Mouse (Mus musculus) MEL (cell line): Measurements from ENCODE around the gene AC170998.1. TPM values are rescaled to one million over a fixed set of nuclear protein-coding genes. Genes with fewer than 3 reads are reported as not detected.
A peak's percentile ranks its signal among the peaks of the same experiment; 100 is the strongest.

Experiments used
- DNase-seq: peaks from one replicate; pipeline ENCODE4 v3.0.0; 2011; ENCODE audit warnings: low read depth, low spot score
- H3K27ac ChIP-seq: 2 replicates; pipeline ENCODE4 v1.5.1; 2012; ENCODE audit warnings: low read depth, mild to moderate bottlenecking, control low read depth, low read length, moderate library complexity; ENCODE audit not compliant: control insufficient read depth
- H3K27me3 ChIP-seq, 2 experiments: fragments of 150-350 bp in 1 of 2; sonication (generic) in 1 of 2; 2 replicates each; pipeline ENCODE4 v1.6.1; 2012; ENCODE audit warnings: low read length in 2 of 2, mild to moderate bottlenecking in 2 of 2, improper control_type of control experiment in 1 of 2, moderate library complexity in 1 of 2; ENCODE audit not compliant: insufficient read depth in 2 of 2, control insufficient read depth in 1 of 2
- H3K36me3 ChIP-seq, 2 experiments: 2 replicates each; pipeline ENCODE4 v1.6.1; 2012 to 2014; ENCODE audit warnings: low read length in 2 of 2, improper control_type of control experiment in 1 of 2, inconsistent platforms in 1 of 2, mild to moderate bottlenecking in 1 of 2; ENCODE audit not compliant: insufficient read depth in 2 of 2, control insufficient read depth in 1 of 2
- H3K4me1 ChIP-seq, 2 experiments: fragments of 150-350 bp in 1 of 2; sonication (generic) in 1 of 2; 2 replicates each; pipeline ENCODE4 v1.6.1; 2012; ENCODE audit warnings: low read length in 2 of 2, improper control_type of control experiment in 1 of 2, mild to moderate bottlenecking in 1 of 2; ENCODE audit not compliant: insufficient read depth in 2 of 2, control insufficient read depth in 1 of 2
- H3K4me3 ChIP-seq, 2 experiments: fragments of 150-350 bp in 1 of 2; sonication (generic) in 1 of 2; 2 replicates each; pipeline ENCODE4 v1.5.1; 2012; ENCODE audit warnings: low read depth in 2 of 2, low read length in 2 of 2, mild to moderate bottlenecking in 2 of 2, moderate library complexity in 2 of 2, control low read depth in 1 of 2, improper control_type of control experiment in 1 of 2; ENCODE audit not compliant: control insufficient read depth in 1 of 2, insufficient read depth in 1 of 2
- H3K79me2 ChIP-seq: 2 replicates; pipeline ENCODE4 v1.6.1; 2012; ENCODE audit warnings: mild to moderate bottlenecking, low read length, moderate library complexity; ENCODE audit not compliant: control insufficient read depth, poor library complexity, insufficient read depth
- H3K9ac ChIP-seq: 2 replicates; pipeline ENCODE4 v1.6.1; 2012; ENCODE audit warnings: low read depth, mild to moderate bottlenecking, control low read depth, low read length, moderate library complexity; ENCODE audit not compliant: control insufficient read depth, poor library complexity, severe bottlenecking
- H3K9me3 ChIP-seq: fragments of 150-350 bp; sonication (generic); replicated peaks from 2 replicates; pipeline ENCODE4 v1.6.1; 2012; ENCODE audit warnings: mild to moderate bottlenecking, low read length, improper control_type of control experiment, moderate library complexity; ENCODE audit not compliant: insufficient read depth
- CHD1 ChIP-seq: IDR thresholded peaks from 2 replicates; pipeline ENCODE4 v1.6.1; 2012; ENCODE audit warnings: low read depth, mild to moderate bottlenecking, inconsistent platforms, low read length, improper control_type of control experiment
- CTCF ChIP-seq, 3 experiments: IDR thresholded peaks in 2 of 3; conservative IDR thresholded peaks in 1 of 3; 2 replicates each; pipeline ENCODE4 v1.5.1; 2011 to 2012; ENCODE audit warnings: low read length in 3 of 3, low read depth in 2 of 3, mild to moderate bottlenecking in 2 of 3, improper control_type of control experiment in 1 of 3, inconsistent platforms in 1 of 3, mixed read lengths in 1 of 3, moderate library complexity in 1 of 3; ENCODE audit not compliant: control insufficient read depth in 1 of 3, insufficient read depth in 1 of 3, poor library complexity in 1 of 3, severe bottlenecking in 1 of 3
- ELF1 ChIP-seq: IDR thresholded peaks from 2 replicates; pipeline ENCODE4 v1.6.1; 2014; ENCODE audit warnings: low read depth, mild to moderate bottlenecking, inconsistent platforms, low read length, improper control_type of control experiment, moderate library complexity
- GABPA ChIP-seq: IDR thresholded peaks from 2 replicates; pipeline ENCODE4 v1.6.1; 2012; ENCODE audit warnings: low read depth, mild to moderate bottlenecking, inconsistent platforms, low read length, improper control_type of control experiment, moderate library complexity
- HCFC1 ChIP-seq: IDR thresholded peaks from 2 replicates; pipeline ENCODE4 v1.6.1; 2012; ENCODE audit warnings: low read depth, mild to moderate bottlenecking, inconsistent platforms, low read length, improper control_type of control experiment, moderate library complexity
- JUND ChIP-seq: IDR thresholded peaks from 2 replicates; pipeline ENCODE4 v1.6.1; 2011; ENCODE audit warnings: low read depth, mild to moderate bottlenecking, improper control_type of control experiment, low read length
- KAT2A ChIP-seq: conservative IDR thresholded peaks from 2 replicates; pipeline ENCODE4 v1.6.1; 2012; ENCODE audit warnings: low read depth, low read length, improper control_type of control experiment, inconsistent platforms
- MAFK ChIP-seq: IDR thresholded peaks from 2 replicates; pipeline ENCODE4 v1.6.1; 2011; ENCODE audit warnings: low read depth, mild to moderate bottlenecking, low read length, improper control_type of control experiment, borderline replicate concordance
- MAX ChIP-seq: IDR thresholded peaks from 2 replicates; pipeline ENCODE4 v1.6.1; 2011; ENCODE audit warnings: low read length, improper control_type of control experiment
- MAZ ChIP-seq: IDR thresholded peaks from 2 replicates; pipeline ENCODE4 v1.6.1; 2012; ENCODE audit warnings: low read depth, mild to moderate bottlenecking, inconsistent platforms, low read length, improper control_type of control experiment
- MEF2A ChIP-seq: IDR thresholded peaks from 2 replicates; pipeline ENCODE4 v1.6.1; 2014; ENCODE audit warnings: low read depth, mild to moderate bottlenecking, inconsistent platforms, low read length, improper control_type of control experiment; ENCODE audit not compliant: poor library complexity, insufficient replicate concordance, severe bottlenecking; ENCODE audit errors: extremely low read depth
- MYB ChIP-seq: IDR thresholded peaks from 2 replicates; pipeline ENCODE4 v1.6.1; 2011; ENCODE audit warnings: mild to moderate bottlenecking, low read depth, low read length, improper control_type of control experiment
- MYC ChIP-seq: IDR thresholded peaks from 2 replicates; pipeline ENCODE4 v1.6.1; 2011; ENCODE audit warnings: low read depth, mild to moderate bottlenecking, low read length, improper control_type of control experiment, moderate library complexity
- POLR2AphosphoS5 ChIP-seq: IDR thresholded peaks from 2 replicates; pipeline ENCODE4 v1.6.1; 2012; ENCODE audit warnings: low read depth, borderline replicate concordance, mild to moderate bottlenecking, inconsistent platforms, low read length, moderate library complexity, mixed read lengths
- RAD21 ChIP-seq: IDR thresholded peaks from 2 replicates; pipeline ENCODE4 v1.6.1; 2011; ENCODE audit warnings: mild to moderate bottlenecking, low read depth, low read length, improper control_type of control experiment
- RCOR1 ChIP-seq: IDR thresholded peaks from 2 replicates; pipeline ENCODE4 v1.6.1; 2012; ENCODE audit warnings: low read depth, mild to moderate bottlenecking, inconsistent platforms, low read length, improper control_type of control experiment
- SIN3A ChIP-seq: IDR thresholded peaks from 2 replicates; pipeline ENCODE4 v1.6.1; 2012; ENCODE audit warnings: low read length, improper control_type of control experiment, inconsistent platforms
- SMC3 ChIP-seq: IDR thresholded peaks from 2 replicates; pipeline ENCODE4 v1.6.1; 2011; ENCODE audit warnings: low read depth, low read length, improper control_type of control experiment
- TAL1 ChIP-seq: IDR thresholded peaks from 2 replicates; pipeline ENCODE4 v1.6.1; 2012; ENCODE audit warnings: mild to moderate bottlenecking, inconsistent platforms, low read length, moderate library complexity, mixed read lengths
- TBP ChIP-seq: IDR thresholded peaks from 2 replicates; pipeline ENCODE4 v1.8.0; 2011; ENCODE audit warnings: low read depth, low read length, improper control_type of control experiment
- TCF12 ChIP-seq: IDR thresholded peaks from 2 replicates; pipeline ENCODE4 v1.6.1; 2014; ENCODE audit warnings: low read depth, mild to moderate bottlenecking, inconsistent platforms, low read length, improper control_type of control experiment, moderate library complexity
- UBTF ChIP-seq: IDR thresholded peaks from 2 replicates; pipeline ENCODE4 v1.6.1; 2012; ENCODE audit warnings: low read depth, mild to moderate bottlenecking, inconsistent platforms, low read length, improper control_type of control experiment, moderate library complexity, borderline replicate concordance; ENCODE audit not compliant: insufficient read depth
- USF2 ChIP-seq, 2 experiments: IDR thresholded peaks; 2 replicates each; pipeline ENCODE4 v1.6.1; 2011 to 2012; ENCODE audit warnings: improper control_type of control experiment in 2 of 2, low read length in 2 of 2, borderline replicate concordance in 1 of 2, inconsistent platforms in 1 of 2, low read depth in 1 of 2, mild to moderate bottlenecking in 1 of 2; ENCODE audit not compliant: insufficient read depth in 1 of 2
- ZC3H11A ChIP-seq: IDR thresholded peaks from 2 replicates; pipeline ENCODE4 v1.6.1; 2012; ENCODE audit warnings: low read depth, mild to moderate bottlenecking, inconsistent platforms, low read length, improper control_type of control experiment
- ZNF384 ChIP-seq: IDR thresholded peaks from 2 replicates; pipeline ENCODE4 v1.6.1; 2012; ENCODE audit warnings: low read depth, mild to moderate bottlenecking, inconsistent platforms, low read length, improper control_type of control experiment
- polyA plus RNA-seq, 2 experiments: library from polyadenylated mRNA; stranded (reverse) in 1 of 2; unstranded in 1 of 2; fragments of >175 nt in 1 of 2; fragments of >200 nt in 1 of 2; gene quantifications; 2 replicates each; pipeline versions ENCODE4 v1.2.1 to v1.2.4; 2012; ENCODE audit warnings: low replicate concordance in 2 of 2, low read depth in 1 of 2; ENCODE audit not compliant: insufficient read length in 2 of 2, insufficient read depth in 1 of 2, missing spikeins in 1 of 2
- total RNA-seq: library from RNA; depleted of rRNA; stranded (reverse); fragments of 300-350 nt; gene quantifications from 2 replicates; pipeline ENCODE4 v1.2.3, GENCODE M21; 2012

Gene AC170998.1
- total and polyA plus RNA-seq, 3 experiments = 0.42 TPM; not detected in 1

DNA sequence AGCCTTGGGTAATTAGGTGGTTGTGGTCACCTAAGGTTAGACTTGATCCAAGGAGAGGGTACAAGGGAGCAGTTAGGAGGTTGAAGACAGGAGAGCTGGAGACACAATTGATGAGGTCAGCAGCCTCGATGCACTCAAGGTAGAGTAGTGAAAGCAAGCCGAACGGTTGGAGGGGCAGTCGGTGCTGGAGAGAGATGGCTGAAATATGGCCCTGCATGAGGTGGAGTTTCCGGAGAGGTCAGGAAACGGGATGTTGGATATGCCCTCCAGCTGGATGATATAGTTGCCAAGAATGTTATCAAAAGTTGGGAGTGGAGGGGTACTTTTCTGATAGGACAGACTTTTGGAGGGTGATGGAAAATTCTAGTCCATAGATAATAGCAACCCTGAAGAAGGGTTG, 13.6 kb upstream of the AC170998.1 start:
- Histone ChIP-seq H3K79me2 (peaks cover 34% of the 10 kb centered on the region), H3K9me3 (no peaks in the 10 kb centered on the region), H3K27ac (no peak overlapping the region), H3K36me3 (peaks cover 11 to 19% of the 10 kb centered on the region in 2 experiments), H3K27me3 (no peaks in the 10 kb centered on the region), H3K9ac (no peak overlapping the region), H3K4me3 (no peak overlapping the region), H3K4me1 (peaks cover 3 to 6% of the 10 kb centered on the region in 2 experiments)
- TF ChIP-seq TCF12 = no peak
- TF ChIP-seq MAZ = no peak
- TF ChIP-seq MYB = no peak
- no peak for TF ChIP-seq CHD1
- no peak for TF ChIP-seq MYC
- TF ChIP-seq ZC3H11A = no peak
- TF ChIP-seq CTCF (IDR thresholded peaks at IDR 0.05 in 2 of 3, conservative IDR thresholded peaks at IDR 0.05 in 1 of 3; ENCODE audit: control insufficient read depth in 1 of 3, insufficient read depth in 1 of 3, low read depth in 2 of 3, low read length in 3 of 3, poor library complexity in 1 of 3, severe bottlenecking in 1 of 3) = no peak
- TF ChIP-seq JUND = no peak
- no peak for TF ChIP-seq ZNF384
- no peak for TF ChIP-seq HCFC1
- no peak for TF ChIP-seq MAFK
- no peak for TF ChIP-seq TAL1
- no peak for TF ChIP-seq USF2 (IDR thresholded peaks at IDR 0.05; ENCODE audit: borderline replicate concordance in 1 of 2, insufficient read depth in 1 of 2, low read depth in 1 of 2, low read length in 2 of 2)
- TF ChIP-seq ELF1 = no peak
- TF ChIP-seq MAX = no peak
- TF ChIP-seq MEF2A = no peak
- TF ChIP-seq GABPA = no peak
- no peak for TF ChIP-seq RCOR1
- no peak for TF ChIP-seq KAT2A
- no peak for DNase-seq

DNA sequence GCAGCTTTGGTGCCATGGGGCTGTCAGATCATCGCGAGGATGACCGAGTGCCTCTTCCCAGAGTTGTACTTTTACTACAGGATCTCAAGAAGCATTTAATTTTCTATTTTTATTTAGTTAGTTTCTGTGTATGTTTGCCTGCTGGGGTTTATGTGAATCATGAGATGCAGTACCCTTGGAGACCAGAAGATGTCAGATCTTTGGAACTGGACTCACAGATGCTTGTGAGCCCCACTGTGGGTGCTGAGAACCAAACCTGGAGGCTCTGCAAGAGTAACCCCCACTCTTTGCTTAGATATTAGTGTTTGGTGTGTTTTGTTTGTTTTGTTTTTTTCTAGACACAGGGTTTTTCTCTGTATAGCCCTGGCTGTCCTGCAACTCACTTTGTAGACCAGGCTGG, 11.9 kb upstream of the AC170998.1 start:
- Histone ChIP-seq H3K79me2 (peaks cover 28% of the 10 kb centered on the region), H3K9ac (no peak overlapping the region), H3K4me1 (peaks cover 3% of the 10 kb centered on the region in 2 experiments), H3K36me3 (peaks cover 4 to 19% of the 10 kb centered on the region in 2 experiments; a peak in 3 of 4 replicates)
- DNase-seq = peak; percentile 53
- TF ChIP-seq KAT2A (no peak), SIN3A (no peak), UBTF (no peak), POLR2AphosphoS5 (no peak), USF2 (IDR thresholded peaks at IDR 0.05; ENCODE audit: borderline replicate concordance in 1 of 2, insufficient read depth in 1 of 2, low read depth in 1 of 2, low read length in 2 of 2) (no peak), SMC3 (peak; percentile 18; the same call in 1 of the 2 replicates), CTCF (IDR thresholded peaks at IDR 0.05 in 2 of 3, conservative IDR thresholded peaks at IDR 0.05 in 1 of 3; ENCODE audit: control insufficient read depth in 1 of 3, insufficient read depth in 1 of 3, low read depth in 2 of 3, low read length in 3 of 3, poor library complexity in 1 of 3, severe bottlenecking in 1 of 3) (peak; percentile 14 to 42 (median 35); a peak in 4 of 6 replicates), HCFC1 (no peak), MYB (no peak), RAD21 (no peak; the same call in 1 of the 2 replicates), TBP (no peak), RCOR1 (no peak)
- TF ChIP-seq, all 39 proteins: peak for 2
- Histone ChIP-seq H3K27me3 (no peaks in the 10 kb centered on the region), H3K4me3 (no peak overlapping the region), H3K27ac (no peak overlapping the region), H3K9me3 (no peaks in the 10 kb centered on the region)
